Mouse (Mus musculus) CH12.LX (cell line): ENCODE results near the gene Fam124b.
A peak's percentile ranks its signal among the peaks of the same experiment; 100 is the strongest.

Source experiments
- BHLHE40 ChIP-seq: IDR thresholded peaks from 2 replicates; pipeline ENCODE4 v1.6.1; 2011; ENCODE audit warnings: mild to moderate bottlenecking, low read depth, low read length, improper control_type of control experiment
- CTCF ChIP-seq, 2 experiments: IDR thresholded peaks in 1 of 2; conservative IDR thresholded peaks in 1 of 2; 2 replicates each; pipeline ENCODE4 v1.5.1; 2011 to 2012; ENCODE audit warnings: low read depth in 2 of 2, low read length in 2 of 2, improper control_type of control experiment in 1 of 2, inconsistent platforms in 1 of 2, mild to moderate bottlenecking in 1 of 2, moderate library complexity in 1 of 2
- MAFK ChIP-seq: IDR thresholded peaks from 2 replicates; pipeline ENCODE4 v1.6.1; 2011; ENCODE audit warnings: low read length, improper control_type of control experiment; ENCODE audit not compliant: insufficient replicate concordance
- MAX ChIP-seq: IDR thresholded peaks from 2 replicates; pipeline ENCODE4 v1.6.1; 2011; ENCODE audit warnings: low read length, improper control_type of control experiment
- MAZ ChIP-seq: IDR thresholded peaks from 2 replicates; pipeline ENCODE4 v1.6.1; 2012; ENCODE audit warnings: low read depth, mild to moderate bottlenecking, inconsistent platforms, low read length, improper control_type of control experiment, moderate library complexity
- MYC ChIP-seq: IDR thresholded peaks from 2 replicates; pipeline ENCODE4 v1.6.1; 2011; ENCODE audit warnings: low read depth, mild to moderate bottlenecking, improper control_type of control experiment, low read length
- POLR2A ChIP-seq: IDR thresholded peaks from 2 replicates; pipeline ENCODE4 v1.6.1; 2011; ENCODE audit warnings: low read depth, mild to moderate bottlenecking, improper control_type of control experiment, low read length
- RCOR1 ChIP-seq: conservative IDR thresholded peaks from 2 replicates; pipeline ENCODE4 v1.6.1; 2012; ENCODE audit warnings: low read depth, mild to moderate bottlenecking, inconsistent platforms, low read length, improper control_type of control experiment
- TCF12 ChIP-seq: IDR thresholded peaks from 2 replicates; pipeline ENCODE4 v1.6.1; 2014; ENCODE audit warnings: low read depth, mild to moderate bottlenecking, inconsistent platforms, low read length, improper control_type of control experiment
- ZC3H11A ChIP-seq: IDR thresholded peaks from 2 replicates; pipeline ENCODE4 v1.6.1; 2012; ENCODE audit warnings: low read depth, mild to moderate bottlenecking, inconsistent platforms, low read length, improper control_type of control experiment

DNA sequence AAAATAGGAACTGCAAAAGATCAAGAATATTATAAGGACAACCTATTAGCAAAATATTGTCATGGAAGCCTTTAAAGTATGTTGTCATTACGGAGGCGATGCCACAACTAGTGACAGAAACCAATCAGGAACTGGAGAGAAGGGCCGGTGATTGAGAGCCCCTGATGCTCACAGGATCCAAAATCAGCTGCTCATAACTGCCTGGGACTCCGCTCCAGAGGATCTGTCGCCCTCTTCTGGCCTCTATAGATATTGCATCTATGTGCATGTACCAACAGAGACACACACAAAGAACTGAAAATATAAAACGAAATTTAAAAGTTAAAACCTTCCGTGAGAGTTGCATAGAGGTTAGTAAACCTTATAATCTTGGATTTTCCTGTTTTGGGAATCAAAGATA is 38.1 kb downstream of the Fam124b start:
- TF ChIP-seq RCOR1 = no peak
- TF ChIP-seq ZC3H11A = no peak
- TF ChIP-seq CTCF (conservative IDR thresholded peaks at IDR 0.05 in 1 of 2, IDR thresholded peaks at IDR 0.05 in 1 of 2; ENCODE audit: low read depth in 2 of 2, low read length in 2 of 2) = peak; percentile 22 to 54; a peak in 2 of 4 replicates
- no peak for TF ChIP-seq MAX
- no peak for TF ChIP-seq MAZ
- TF ChIP-seq MYC = no peak
- no peak for TF ChIP-seq BHLHE40
- TF ChIP-seq POLR2A = no peak
- TF ChIP-seq TCF12 = no peak
- TF ChIP-seq MAFK = no peak
